Mouse (Mus musculus): ENCODE data around the gene Sp2. TPM values are rescaled to one million over a fixed set of nuclear protein-coding genes. Genes with fewer than 3 reads are reported as not detected.
A peak's percentile ranks its signal among the peaks of the same experiment; 100 is the strongest.

Sp2 gene
- polyA plus RNA-seq, 1 experiment from 2014 or later: 29.4 TPM

- H3K4me1 ChIP-seq (ENCODE audit: control insufficient read depth, insufficient read depth, low read length): peaks cover 12% of the 10 kb centered on the region
Observed at GRCm38 (mm10) chr11:97021121-97021765, 38.5 kb upstream of the Sp2 start.

GRCm38 (mm10) chr11:97019345-97019708 lies 36.6 kb upstream of the Sp2 start:
- Histone ChIP-seq H3K4me2 (ENCODE audit: low read depth) (no peak overlapping the region), H3K9me3 (ENCODE audit: control insufficient read depth, low read length) (no peaks in the 10 kb centered on the region), H3K9ac (ENCODE audit: low read length) (no peak overlapping the region), H3K4me3 (ENCODE audit: low read depth, low read length) (no peak overlapping the region), H3K4me1 (ENCODE audit: control insufficient read depth, insufficient read depth, low read length) (peaks cover 9% of the 10 kb centered on the region), H3K36me3 (ENCODE audit: control insufficient read depth, insufficient read depth, low read length) (no peaks in the 10 kb centered on the region), H3K27me3 (ENCODE audit: control insufficient read depth, insufficient read depth, low read length) (peaks cover 85% of the 10 kb centered on the region), H3K27ac (ENCODE audit: low read depth, low read length) (no peak overlapping the region)
- WGBS: 1% methylated on average over 13 of the region's 13 CpGs
- ATAC-seq (ENCODE audit: insufficient read depth, low FRiP score, low TSS enrichment) (no peak), DNase-seq (ENCODE audit: low spot score) (peak; percentile 19)

More at GRCm38 (mm10) chr11:97021121-97021765, 38.5 kb upstream of the Sp2 start:
- Histone ChIP-seq H3K4me3 (ENCODE audit: low read depth, low read length) (peak overlapping the region; percentile 45), H3K9ac (ENCODE audit: low read length) (peak overlapping the region; percentile 59), H3K27me3 (ENCODE audit: control insufficient read depth, insufficient read depth, low read length) (peaks cover 73% of the 10 kb centered on the region), H3K27ac (ENCODE audit: low read depth, low read length) (no peak overlapping the region), H3K9me3 (ENCODE audit: control insufficient read depth, low read length) (no peaks in the 10 kb centered on the region), H3K4me2 (ENCODE audit: low read depth) (peak overlapping the region; percentile 83; the same call in 1 of the 2 replicates), H3K36me3 (ENCODE audit: control insufficient read depth, insufficient read depth, low read length) (no peaks in the 10 kb centered on the region)
- ATAC-seq (ENCODE audit: insufficient read depth, low FRiP score, low TSS enrichment) (0 out of 2 replicates have a peak, but pooled peaks have one; percentile 9), DNase-seq (ENCODE audit: low spot score) (no peak)
- 1% methylated on average over 27 of the region's 27 CpGs for WGBS

GRCm38 (mm10) chr11:97018583-97019344 lies 36.0 kb upstream of the Sp2 start:
- Histone ChIP-seq H3K4me1 (ENCODE audit: control insufficient read depth, insufficient read depth, low read length) (peaks cover 9% of the 10 kb centered on the region), H3K27me3 (ENCODE audit: control insufficient read depth, insufficient read depth, low read length) (peaks cover 83% of the 10 kb centered on the region), H3K4me3 (ENCODE audit: low read depth, low read length) (peak overlapping the region; percentile 20), H3K9me3 (ENCODE audit: control insufficient read depth, low read length) (no peaks in the 10 kb centered on the region), H3K36me3 (ENCODE audit: control insufficient read depth, insufficient read depth, low read length) (no peaks in the 10 kb centered on the region), H3K4me2 (ENCODE audit: low read depth) (peak overlapping the region; percentile 38), H3K27ac (ENCODE audit: low read depth, low read length) (no peak overlapping the region), H3K9ac (ENCODE audit: low read length) (no peak overlapping the region)
- DNase-seq (ENCODE audit: low spot score): peak; percentile 20
- ATAC-seq (ENCODE audit: insufficient read depth, low FRiP score, low TSS enrichment): no peak
- WGBS: under 1% methylated on average over 52 of the region's 68 CpGs

GRCm38 (mm10) chr11:97017696-97018582 lies 35.2 kb upstream of the Sp2 start:
- 1% methylated on average over 36 of the region's 36 CpGs for WGBS
- peak overlapping the region; percentile 38 for H3K4me2 ChIP-seq (ENCODE audit: low read depth)
- peaks cover 9% of the 10 kb centered on the region for H3K4me1 ChIP-seq (ENCODE audit: control insufficient read depth, insufficient read depth, low read length)
- H3K4me3 ChIP-seq (ENCODE audit: low read depth, low read length): peak overlapping the region; percentile 20
- H3K27me3 ChIP-seq (ENCODE audit: control insufficient read depth, insufficient read depth, low read length): peaks cover 78% of the 10 kb centered on the region
- ATAC-seq (ENCODE audit: insufficient read depth, low FRiP score, low TSS enrichment) (no peak), DNase-seq (ENCODE audit: low spot score) (peak; percentile 32)
- no peak overlapping the region for H3K9ac ChIP-seq (ENCODE audit: low read length)
- no peaks in the 10 kb centered on the region for H3K36me3 ChIP-seq (ENCODE audit: control insufficient read depth, insufficient read depth, low read length)
- no peak overlapping the region for H3K27ac ChIP-seq (ENCODE audit: low read depth, low read length)
- no peaks in the 10 kb centered on the region for H3K9me3 ChIP-seq (ENCODE audit: control insufficient read depth, low read length)

- Histone ChIP-seq H3K27me3 (ENCODE audit: control insufficient read depth, insufficient read depth, low read length) (peaks cover 36% of the 10 kb centered on the region), H3K36me3 (ENCODE audit: control insufficient read depth, insufficient read depth, low read length) (no peaks in the 10 kb centered on the region), H3K4me1 (ENCODE audit: control insufficient read depth, insufficient read depth, low read length) (no peaks in the 10 kb centered on the region), H3K27ac (ENCODE audit: low read depth, low read length) (no peak within 1 kb of the TSS), H3K9me3 (ENCODE audit: control insufficient read depth, low read length) (no peaks in the 10 kb centered on the region), H3K4me3 (ENCODE audit: low read depth, low read length) (no peak within 1 kb of the TSS), H3K4me2 (ENCODE audit: low read depth) (no peak within 1 kb of the TSS), H3K9ac (ENCODE audit: low read length) (no peak within 1 kb of the TSS)
- ATAC-seq (ENCODE audit: insufficient read depth, low FRiP score, low TSS enrichment) (no peak), DNase-seq (ENCODE audit: low spot score) (no peak)
- WGBS: 35% methylated on average over 7 of the region's 8 CpGs
Observed at GRCm38 (mm10) chr11:97013121-97013670, 30.4 kb upstream of the Sp2 start, which contains the start of gene Sp6. Gene Sp6 (plus strand): TSS chr11:97013394.

- no peaks in the 10 kb centered on the region for H3K4me1 ChIP-seq (ENCODE audit: control insufficient read depth, insufficient read depth, low read length)
- DNase-seq (ENCODE audit: low spot score) (no peak), ATAC-seq (ENCODE audit: insufficient read depth, low FRiP score, low TSS enrichment) (no peak)
- no peaks in the 10 kb centered on the region for H3K36me3 ChIP-seq (ENCODE audit: control insufficient read depth, insufficient read depth, low read length)
- H3K9me3 ChIP-seq (ENCODE audit: control insufficient read depth, low read length): no peaks in the 10 kb centered on the region
- H3K4me2 ChIP-seq (ENCODE audit: low read depth): no peak overlapping the region
- H3K27ac ChIP-seq (ENCODE audit: low read depth, low read length): no peak overlapping the region
- H3K27me3 ChIP-seq (ENCODE audit: control insufficient read depth, insufficient read depth, low read length): peaks cover 5% of the 10 kb centered on the region; the same call in 1 of the 2 replicates
- 57% methylated on average over 8 of the region's 8 CpGs for WGBS
- H3K9ac ChIP-seq (ENCODE audit: low read length): no peak overlapping the region
- H3K4me3 ChIP-seq (ENCODE audit: low read depth, low read length): no peak overlapping the region
Observed at GRCm38 (mm10) chr11:97009198-97009790, 26.5 kb upstream of the Sp2 start.

GRCm38 (mm10) chr11:97007093-97007794 lies 24.5 kb upstream of the Sp2 start:
- H3K9ac ChIP-seq (ENCODE audit: low read length): no peak overlapping the region
- H3K36me3 ChIP-seq (ENCODE audit: control insufficient read depth, insufficient read depth, low read length): no peaks in the 10 kb centered on the region
- no peak overlapping the region for H3K4me2 ChIP-seq (ENCODE audit: low read depth)
- no peaks in the 10 kb centered on the region for H3K9me3 ChIP-seq (ENCODE audit: control insufficient read depth, low read length)
- WGBS: 82% methylated on average over 9 of the region's 9 CpGs
- no peaks in the 10 kb centered on the region for H3K4me1 ChIP-seq (ENCODE audit: control insufficient read depth, insufficient read depth, low read length)
- no peak overlapping the region for H3K4me3 ChIP-seq (ENCODE audit: low read depth, low read length)
- no peak for DNase-seq (ENCODE audit: low spot score)
- ATAC-seq (ENCODE audit: insufficient read depth, low FRiP score, low TSS enrichment): no peak
- peaks cover 5% of the 10 kb centered on the region; the same call in 1 of the 2 replicates for H3K27me3 ChIP-seq (ENCODE audit: control insufficient read depth, insufficient read depth, low read length)
- H3K27ac ChIP-seq (ENCODE audit: low read depth, low read length): no peak overlapping the region
